In the genomic region with DNA sequence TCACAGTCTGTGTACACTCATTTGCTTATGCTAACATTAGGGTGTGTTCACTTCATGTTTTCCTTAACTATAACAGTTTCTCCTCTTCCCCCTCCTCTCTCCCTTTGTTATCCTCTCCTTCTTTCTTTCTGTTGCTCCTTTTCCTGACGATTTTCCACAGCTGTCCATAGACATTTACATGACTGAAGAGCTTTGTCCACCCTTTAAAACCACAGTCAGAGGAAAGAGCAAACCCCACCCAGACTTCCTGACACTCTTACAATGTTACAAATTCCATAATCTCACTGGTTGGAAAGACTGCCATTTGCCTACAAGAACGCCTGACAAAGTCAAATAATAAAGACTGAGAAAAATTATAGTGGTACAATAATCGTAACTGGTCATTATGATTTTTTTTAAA, we compare ENCODE assay signal across 16 mouse cellular contexts.
"Had no signal": no experiment of that assay in that cellular context is flagged by ENCODE, and none has a peak within 500 bp of the region (broad histone marks: within the 10 kb centered on the region; RNA-seq: fewer than 3 reads in every experiment).

No protein-coding gene starts in this region.

- H3K4me3 ChIP-seq: myocyte; neural tube, embryonic 13.5 days; neural tube, embryonic 15.5 days; stomach, embryonic 15.5 days had no signal

- H3K27ac ChIP-seq: liver, embryonic 14.5 days; neural tube, embryonic 13.5 days; neural tube, embryonic 15.5 days; stomach, embryonic 15.5 days; stomach, postnatal 0 days had no signal

- H3K4me1 ChIP-seq: neural tube, embryonic 13.5 days; neural tube, embryonic 15.5 days; stomach, embryonic 15.5 days had no signal

- H3K9ac ChIP-seq: liver, embryonic 14.5 days; lung, embryonic 14.5 days; neural tube, embryonic 13.5 days; neural tube, embryonic 15.5 days; stomach, embryonic 15.5 days had no signal

- H3K9me3 ChIP-seq: neural tube, embryonic 13.5 days; neural tube, embryonic 15.5 days; stomach, embryonic 15.5 days had no signal

- DNase-seq: lung, adult 18-20 months; lung, embryonic 14.5 days; lung, postnatal 10 days; lung, postnatal 4 days; right cerebral cortex, postnatal 14 days; thymus, adult 2 months; thymus, postnatal 25 days; thymus, postnatal 4 days had no signal

- H3K36me3 ChIP-seq: neural tube, embryonic 13.5 days; neural tube, embryonic 15.5 days; stomach, embryonic 15.5 days had no signal

- H3K4me2 ChIP-seq: liver, embryonic 11.5 days; lung, embryonic 14.5 days; neural tube, embryonic 13.5 days; neural tube, embryonic 15.5 days; stomach, embryonic 15.5 days had no signal

- ATAC-seq: midbrain, embryonic 16.5 days had no signal

- H3K27me3 ChIP-seq: neural tube, embryonic 13.5 days; neural tube, embryonic 15.5 days; stomach, embryonic 15.5 days had no signal
